Mouse (Mus musculus) hindbrain, postnatal 0 days (tissue): Measurements from ENCODE around the gene Irak4. TPM values are rescaled to one million over a fixed set of nuclear protein-coding genes. Genes with fewer than 3 reads are reported as not detected.

Source experiments
- ATAC-seq: fragments of 200-750 bp; cut with Nextera tagmentation; 2 replicates; pipeline ENCODE4 v1.8.0; 2017; ENCODE audit warnings: mild to moderate bottlenecking, moderate TSS enrichment, moderate library complexity
- DNase-seq: peaks from one replicate; pipeline ENCODE4 v3.0.0-alpha.2; 2015; ENCODE audit warnings: low spot score
- H3K27ac ChIP-seq: fragments of 300-500 bp; sonication (generic); 2 replicates; pipeline ENCODE4 v1.5.1; 2014; ENCODE audit warnings: mild to moderate bottlenecking
- H3K27me3 ChIP-seq: fragments of 300-500 bp; sonication (generic); 2 replicates; pipeline ENCODE4 v1.6.1; 2014; ENCODE audit warnings: low read length, mixed read lengths; ENCODE audit not compliant: insufficient read depth
- H3K36me3 ChIP-seq: fragments of 300-500 bp; sonication (generic); 2 replicates; pipeline ENCODE4 v1.6.1; 2014; ENCODE audit warnings: low read length, mixed read lengths; ENCODE audit not compliant: insufficient read depth
- H3K4me1 ChIP-seq: fragments of 300-500 bp; sonication (generic); 2 replicates; pipeline ENCODE4 v1.6.1; 2014; ENCODE audit warnings: antibody characterized with exemption, low read length, mixed read lengths; ENCODE audit not compliant: insufficient read depth
- H3K4me2 ChIP-seq: fragments of 300-500 bp; sonication (generic); 2 replicates; pipeline ENCODE4 v1.6.1; 2014; ENCODE audit warnings: low read depth, mild to moderate bottlenecking, low read length, moderate library complexity, mixed read lengths
- H3K4me3 ChIP-seq: fragments of 300-500 bp; sonication (generic); 2 replicates; pipeline ENCODE4 v1.5.1; 2014; ENCODE audit warnings: low read length
- H3K9ac ChIP-seq: fragments of 300-500 bp; sonication (generic); replicated peaks from 2 replicates; pipeline ENCODE4 v1.6.1; 2014; ENCODE audit warnings: mild to moderate bottlenecking, low read length, moderate library complexity, mixed read lengths
- H3K9me3 ChIP-seq: fragments of 300-500 bp; sonication (generic); 2 replicates; pipeline ENCODE4 v1.6.1; 2016; ENCODE audit warnings: low read length, mixed read lengths
- CTCF ChIP-seq: IDR thresholded peaks from 2 replicates; pipeline ENCODE4 v1.5.1; 2016; ENCODE audit warnings: antibody characterized with exemption, control low read depth, low read depth
- WGBS: fragments of 180-500 bp; shearing (Covaris S2); extraction: QIAGEN DNeasy Blood & Tissue Kit; methylation state at CpG from one replicate; pipeline ENCODE4 v1.1.7; 2014; 5-methylcytosine and 5-hydroxymethylcytosine counted together
- polyA plus RNA-seq: library from polyadenylated mRNA; unstranded; fragments of >200 nt; fragmentation: Nextera tagmentation; extraction: Ambion mirVana; gene quantifications from 2 replicates; pipeline ENCODE4 v1.2.1, GENCODE M21; 2015
- total RNA-seq: library from RNA; depleted of rRNA; stranded (reverse); fragments of >200 nt; gene quantifications from 2 replicates; pipeline ENCODE4 v1.2.3, GENCODE M21; 2014

Gene Irak4
- total and polyA plus RNA-seq, 2 experiments from 2014 or later = 0.52 to 2.1 TPM

DNA sequence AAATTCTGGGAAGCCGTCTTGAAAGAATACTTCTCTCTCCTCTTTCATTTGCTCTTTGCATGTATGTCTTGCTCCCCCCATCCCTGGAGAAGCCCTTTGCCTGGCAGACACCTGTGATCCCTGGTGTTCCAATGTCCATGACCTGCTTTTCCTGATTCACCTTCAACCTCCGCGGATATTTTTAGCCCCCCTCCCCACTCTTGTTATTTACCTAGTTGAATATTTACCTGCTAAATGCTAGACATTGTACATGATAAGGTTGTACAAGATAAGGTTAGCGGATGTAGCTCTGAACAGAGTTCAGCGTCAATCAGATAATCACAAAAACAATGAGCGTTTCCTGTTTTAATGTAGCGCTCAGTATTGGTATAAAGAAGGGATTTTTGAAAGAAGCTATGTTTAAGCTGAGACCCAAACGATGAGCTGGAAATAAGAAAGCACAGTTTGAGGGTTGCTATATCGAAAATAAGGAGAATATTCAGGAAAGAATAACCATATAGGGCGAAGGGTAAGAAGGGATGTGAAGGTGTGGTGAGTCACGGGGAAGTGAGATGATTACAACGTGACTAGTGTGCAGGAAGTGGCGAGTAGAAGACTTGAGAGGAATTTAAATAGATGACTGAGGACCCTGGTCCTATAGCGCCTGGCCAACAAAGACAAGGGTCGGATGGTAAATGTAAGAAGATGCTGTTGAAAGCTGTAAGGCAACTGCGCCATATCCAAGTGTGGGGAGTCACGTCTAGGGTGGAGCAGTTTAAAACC lies 15.6 kb downstream of the Irak4 start:
- no peak overlapping the region for H3K4me2 ChIP-seq
- DNase-seq (no peak), ATAC-seq (no peak)
- TF ChIP-seq CTCF = no peak
- no peaks in the 10 kb centered on the region for H3K36me3 ChIP-seq
- 86% methylated on average over 17 of the region's 17 CpGs for WGBS
- no peak overlapping the region for H3K4me3 ChIP-seq
- no peaks in the 10 kb centered on the region for H3K4me1 ChIP-seq
- H3K27ac ChIP-seq = no peak overlapping the region
- no peak overlapping the region for H3K9ac ChIP-seq
- no peaks in the 10 kb centered on the region for H3K27me3 ChIP-seq
- H3K9me3 ChIP-seq = no peaks in the 10 kb centered on the region

- no peak overlapping the region for H3K4me2 ChIP-seq
- DNase-seq = no peak
- no peak overlapping the region for H3K4me3 ChIP-seq
- no peaks in the 10 kb centered on the region for H3K4me1 ChIP-seq
- H3K9ac ChIP-seq = no peak overlapping the region
- TF ChIP-seq CTCF = no peak
- H3K36me3 ChIP-seq = no peaks in the 10 kb centered on the region
- no peak for ATAC-seq
- no peaks in the 10 kb centered on the region for H3K9me3 ChIP-seq
- WGBS = 82% methylated on average over 2 of the region's 2 CpGs
- no peaks in the 10 kb centered on the region for H3K27me3 ChIP-seq
- H3K27ac ChIP-seq = no peak overlapping the region
These were observed 21.5 kb downstream of the Irak4 start for GRCm38 (mm10) chr15:94564909-94565308.

GRCm38 (mm10) chr15:94565854-94566253 lies 22.4 kb downstream of the Irak4 start:
- TF ChIP-seq CTCF = no peak
- no peaks in the 10 kb centered on the region for H3K27me3 ChIP-seq
- no peak overlapping the region for H3K4me2 ChIP-seq
- no peaks in the 10 kb centered on the region for H3K4me1 ChIP-seq
- no peak overlapping the region for H3K27ac ChIP-seq
- DNase-seq = no peak
- H3K4me3 ChIP-seq = no peak overlapping the region
- no peaks in the 10 kb centered on the region for H3K9me3 ChIP-seq
- no peak overlapping the region for H3K9ac ChIP-seq
- 89% methylated on average over 9 of the region's 9 CpGs for WGBS
- no peaks in the 10 kb centered on the region for H3K36me3 ChIP-seq
- no peak for ATAC-seq

GRCm38 (mm10) chr15:94568496-94569182 lies 25.2 kb downstream of the Irak4 start:
- H3K27ac ChIP-seq = no peak overlapping the region
- no peaks in the 10 kb centered on the region for H3K36me3 ChIP-seq
- ATAC-seq (no peak), DNase-seq (no peak)
- H3K4me1 ChIP-seq = no peaks in the 10 kb centered on the region
- 88% methylated on average over 10 of the region's 10 CpGs for WGBS
- H3K4me3 ChIP-seq = no peak overlapping the region
- no peak for TF ChIP-seq CTCF
- H3K9ac ChIP-seq = no peak overlapping the region
- no peaks in the 10 kb centered on the region for H3K9me3 ChIP-seq
- no peak overlapping the region for H3K4me2 ChIP-seq
- H3K27me3 ChIP-seq = no peaks in the 10 kb centered on the region

DNA sequence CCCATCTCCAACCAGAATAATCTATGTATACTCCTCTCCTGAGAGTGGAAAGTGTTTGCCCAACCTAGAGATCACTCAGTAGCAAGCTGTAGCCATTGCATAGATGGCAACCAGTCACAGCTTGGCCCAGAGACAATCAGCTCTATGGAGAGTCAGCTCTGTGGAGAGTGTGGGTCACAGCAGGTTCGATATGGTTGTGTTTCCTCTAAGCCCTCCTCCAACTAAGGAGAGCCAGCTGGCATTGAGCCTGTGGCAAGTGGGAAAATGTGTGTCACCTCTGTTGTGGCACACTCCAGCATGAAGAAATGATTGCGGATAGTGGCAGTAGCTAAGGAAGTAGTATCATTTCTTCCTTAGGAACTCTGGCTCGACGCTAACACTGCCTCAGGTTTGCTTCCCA lies 28.1 kb downstream of the Irak4 start:
- H3K27me3 ChIP-seq = no peaks in the 10 kb centered on the region
- H3K4me3 ChIP-seq = no peak overlapping the region
- no peaks in the 10 kb centered on the region for H3K36me3 ChIP-seq
- H3K4me2 ChIP-seq = no peak overlapping the region
- DNase-seq (peak; percentile 40), ATAC-seq (no peak)
- no peak overlapping the region for H3K27ac ChIP-seq
- no peaks in the 10 kb centered on the region for H3K4me1 ChIP-seq
- no peak for TF ChIP-seq CTCF
- no peak overlapping the region for H3K9ac ChIP-seq
- no peaks in the 10 kb centered on the region for H3K9me3 ChIP-seq
- WGBS = 74% methylated on average over 4 of the region's 4 CpGs

- peak; percentile 5 for DNase-seq
- Histone ChIP-seq H3K27me3 (no peaks in the 10 kb centered on the region), H3K4me2 (no peak overlapping the region), H3K9ac (no peak overlapping the region), H3K36me3 (no peaks in the 10 kb centered on the region), H3K27ac (no peak overlapping the region), H3K4me3 (no peak overlapping the region), H3K9me3 (no peaks in the 10 kb centered on the region), H3K4me1 (no peaks in the 10 kb centered on the region)
- no peak for ATAC-seq
- TF ChIP-seq CTCF = peak; percentile 49
- WGBS = 69% methylated on average over 7 of the region's 8 CpGs
These were observed 29.3 kb downstream of the Irak4 start for GRCm38 (mm10) chr15:94572746-94573145.

DNA sequence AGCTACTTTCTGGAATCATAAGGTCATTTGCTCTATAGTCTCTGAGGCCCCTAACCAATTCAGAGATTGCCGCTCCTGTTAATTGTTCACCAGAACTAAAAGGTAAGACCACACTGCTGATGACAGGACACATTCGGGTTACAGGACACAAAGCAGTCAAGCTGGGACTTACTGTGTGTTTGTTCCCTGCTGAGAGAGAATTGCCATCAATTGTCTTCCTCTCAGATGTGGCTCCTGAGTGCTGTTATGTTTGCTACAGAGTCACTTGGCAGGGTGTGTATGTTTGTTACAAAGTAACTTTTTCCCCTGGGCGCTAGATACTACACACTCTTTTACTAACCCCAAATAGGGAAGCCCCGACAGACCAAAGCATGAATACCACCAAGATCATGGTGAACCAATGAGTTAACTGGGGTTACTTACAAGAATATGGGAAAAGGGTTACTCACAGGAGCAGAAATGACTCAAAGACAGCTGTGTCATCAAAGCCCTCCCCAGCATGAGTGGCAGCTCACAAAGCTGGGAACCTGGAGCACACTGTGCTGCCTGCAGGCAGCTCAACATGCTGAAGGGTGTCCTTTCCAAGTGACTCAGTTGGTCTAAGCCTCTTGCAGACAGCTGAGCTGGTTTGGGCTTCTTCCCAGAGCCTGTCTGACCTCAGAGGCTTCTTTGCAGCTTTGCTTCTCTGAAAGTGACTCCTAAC lies 31.3 kb downstream of the Irak4 start:
- no peak for ATAC-seq
- H3K9ac ChIP-seq = no peak overlapping the region
- no peak overlapping the region for H3K4me2 ChIP-seq
- H3K36me3 ChIP-seq = no peaks in the 10 kb centered on the region; the same call in 1 of the 2 replicates
- H3K4me1 ChIP-seq = no peaks in the 10 kb centered on the region
- H3K27ac ChIP-seq = no peak overlapping the region
- WGBS = 61% methylated on average over 4 of the region's 4 CpGs
- TF ChIP-seq CTCF = no peak
- no peaks in the 10 kb centered on the region for H3K9me3 ChIP-seq
- no peaks in the 10 kb centered on the region for H3K27me3 ChIP-seq
- no peak overlapping the region for H3K4me3 ChIP-seq
- DNase-seq = no peak
